Mouse (Mus musculus) bone marrow macrophage, adult 2 months (primary cell): ENCODE measurements around the gene 5330417C22Rik.

Experiments used
- CTCF ChIP-seq: IDR thresholded peaks from 2 replicates; pipeline ENCODE4 v1.5.1; 2012; ENCODE audit warnings: low read depth, mild to moderate bottlenecking, low read length, moderate library complexity
- POLR2A ChIP-seq: IDR thresholded peaks from 2 replicates; pipeline ENCODE4 v1.6.1; 2012; ENCODE audit warnings: mild to moderate bottlenecking, low read depth, low read length, borderline replicate concordance

DNA sequence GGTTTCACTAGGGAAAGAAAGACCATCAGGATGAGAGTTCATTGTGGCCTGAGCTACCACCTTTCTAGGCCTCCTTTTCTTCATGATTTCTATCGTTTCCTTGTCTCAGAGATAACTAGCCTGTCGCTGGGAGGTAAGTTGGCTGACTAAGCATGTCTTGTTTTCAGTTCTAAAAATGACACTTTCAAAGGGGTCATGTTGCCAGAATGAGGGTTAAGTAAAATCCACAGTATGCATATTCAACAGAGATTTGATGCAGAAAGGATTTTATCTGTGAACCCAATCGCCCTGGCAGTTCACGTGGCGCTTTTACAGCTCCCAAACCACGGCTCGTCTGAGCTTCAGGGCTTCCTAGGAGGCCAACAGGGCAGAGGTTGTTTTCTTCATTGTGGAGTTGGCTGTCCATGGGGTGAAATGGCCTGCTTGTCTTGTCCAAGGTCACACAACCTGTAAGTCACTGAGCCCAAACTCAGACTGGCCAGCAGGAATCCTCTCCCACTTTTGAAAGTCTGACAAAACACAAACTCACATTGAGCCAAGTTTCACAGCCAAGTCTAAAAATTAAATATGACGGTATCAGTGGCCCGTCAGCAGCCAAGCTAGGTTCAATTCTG lies 41.4 kb downstream of the 5330417C22Rik start:
- TF ChIP-seq CTCF (no peak), POLR2A (no peak)
